Mouse (Mus musculus) ES-E14 (cell line): Measurements from ENCODE around the gene Flrt3.

ENCODE experiments used
- CHD2 ChIP-seq: IDR thresholded peaks from 2 replicates; pipeline ENCODE4 v1.6.1; 2014; ENCODE audit warnings: mild to moderate bottlenecking, low read depth, low read length, inconsistent platforms
- ZC3H11A ChIP-seq: IDR thresholded peaks from 2 replicates; pipeline ENCODE4 v1.6.1; 2012; ENCODE audit warnings: low read depth, mild to moderate bottlenecking, inconsistent platforms, low read length, borderline replicate concordance

- TF ChIP-seq CHD2 (no peak), ZC3H11A (no peak)
Observed at GRCm38 (mm10) chr2:140705278-140705677, 34.0 kb upstream of the Flrt3 start.
